Mouse (Mus musculus): ENCODE results near the gene Ankzf1.
"Not testable (repeated sequence)": the region's sequence is repeated elsewhere in the genome, so short reads cannot be mapped to it uniquely, and the experiment has no call there.

Gene Ankzf1

GRCm38 (mm10) chr1:75227653-75228052 is 35.7 kb downstream of the Ankzf1 start:
- no peak for DNase-seq

- DNase-seq, result no peak
These were observed 37.2 kb downstream of the Ankzf1 start for GRCm38 (mm10) chr1:75229158-75229557.

GRCm38 (mm10) chr1:75230335-75230994 is 38.5 kb downstream of the Ankzf1 start:
- DNase-seq, result no peak

GRCm38 (mm10) chr1:75231224-75231623 is 39.3 kb downstream of the Ankzf1 start:
- no peak for DNase-seq

- no peak for DNase-seq
These were observed 39.8 kb downstream of the Ankzf1 start, which contains the start of gene A630095N17Rik for GRCm38 (mm10) chr1:75231664-75232152. Gene A630095N17Rik, minus strand, starts transcription at chr1:75232102.

- DNase-seq, result not testable (repeated sequence)
These were observed 40.5 kb downstream of the Ankzf1 start for GRCm38 (mm10) chr1:75232489-75232888.

- DNase-seq, result peak; percentile 79
These were observed 42.7 kb downstream of the Ankzf1 start for GRCm38 (mm10) chr1:75234606-75235005.

GRCm38 (mm10) chr1:75236117-75237050 is 44.4 kb downstream of the Ankzf1 start, which contains the start of gene Dnajb2:
Gene Dnajb2, plus strand, starts transcription at chr1:75236406.
- DNase-seq, result peak; percentile 89

- no peak for DNase-seq
These were observed 47.6 kb downstream of the Ankzf1 start for GRCm38 (mm10) chr1:75239591-75239990.

GRCm38 (mm10) chr1:75243411-75243810 is 51.5 kb downstream of the Ankzf1 start:
- no peak for DNase-seq

- no peak for DNase-seq
These were observed 52.4 kb downstream of the Ankzf1 start for GRCm38 (mm10) chr1:75244175-75244826.

- no peak for DNase-seq
These were observed 52.9 kb downstream of the Ankzf1 start for GRCm38 (mm10) chr1:75244836-75245235.

- no peak for DNase-seq
These were observed 55.4 kb downstream of the Ankzf1 start for GRCm38 (mm10) chr1:75247071-75247930.

GRCm38 (mm10) chr1:75248041-75248772 is 56.3 kb downstream of the Ankzf1 start:
- no peak for DNase-seq

All from cerebellum, adult 8-10 months (tissue).